25 mouse cellular contexts compared by ENCODE assay signal in the genomic region with DNA sequence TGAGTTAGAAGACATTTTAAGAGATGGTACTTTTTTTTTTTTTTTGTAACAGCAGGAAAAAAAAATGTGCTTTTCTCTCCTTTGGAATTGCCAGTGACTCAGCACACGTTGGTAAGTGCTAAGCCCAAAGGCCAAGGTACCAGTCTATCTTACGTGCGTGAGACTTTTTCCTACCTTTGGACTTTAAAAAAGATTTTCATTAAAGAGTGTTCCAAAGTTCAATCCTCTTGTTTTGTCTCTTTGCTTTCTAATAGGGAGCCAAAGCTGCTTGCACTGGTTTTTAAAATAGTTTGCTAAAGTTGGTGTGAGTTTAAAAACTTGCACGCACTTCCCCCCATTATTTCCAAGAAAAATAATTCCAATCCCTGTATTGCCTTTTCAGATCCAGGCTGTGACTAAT. TPM values are rescaled to one million over a fixed set of nuclear protein-coding genes. Genes with fewer than 3 reads are reported as not detected.
DNase-seq lines count a peak whose midpoint lies in the region; ATAC-seq lines count a peak whose summit lies in the region.
"Had no signal": no experiment of that assay in that cellular context is flagged by ENCODE, and none has a peak within 500 bp of the region (broad histone marks: within the 10 kb centered on the region; RNA-seq: fewer than 3 reads in every experiment).

No protein-coding gene starts in this region.

- no peaks in the 10 kb centered on the region for H3K27me3 ChIP-seq in kidney, embryonic 16.5 days (ENCODE audit: insufficient read depth, low read length)
- H3K27me3 ChIP-seq in intestine, embryonic 15.5 days (replicated peaks) = no peaks in the 10 kb centered on the region
- H3K27me3 ChIP-seq: embryonic facial prominence, embryonic 13.5 days; forebrain, embryonic 13.5 days; heart, embryonic 12.5 days; hindbrain, embryonic 15.5 days had no signal

- no peaks in the 10 kb centered on the region for H3K9me3 ChIP-seq in kidney, embryonic 16.5 days (ENCODE audit: low read length)
- H3K9me3 ChIP-seq in intestine, embryonic 15.5 days = no peaks in the 10 kb centered on the region
- H3K9me3 ChIP-seq: embryonic facial prominence, embryonic 13.5 days; forebrain, embryonic 13.5 days; G1E; heart, embryonic 12.5 days; hindbrain, embryonic 15.5 days had no signal

- H3K4me2 ChIP-seq in kidney, embryonic 16.5 days (replicated peaks; ENCODE audit: low read depth, low read length) = no peak overlapping the region
- no peak overlapping the region for H3K4me2 ChIP-seq in intestine, embryonic 15.5 days (replicated peaks)
- H3K4me2 ChIP-seq: embryonic facial prominence, embryonic 13.5 days; forebrain, embryonic 13.5 days; heart, embryonic 12.5 days; hindbrain, embryonic 15.5 days had no signal

- H3K4me1 ChIP-seq in kidney, embryonic 16.5 days (ENCODE audit: insufficient read depth, low read length) = no peaks in the 10 kb centered on the region
- H3K4me1 ChIP-seq in intestine, embryonic 15.5 days (replicated peaks) = no peaks in the 10 kb centered on the region
- H3K4me1 ChIP-seq: embryonic facial prominence, embryonic 13.5 days; forebrain, embryonic 13.5 days; heart, embryonic 12.5 days; hindbrain, embryonic 15.5 days had no signal

- DNase-seq in adrenal gland, adult 2 months = peak; percentile 15
- no peak for DNase-seq in adrenal gland, postnatal 14 days
- peak; percentile 80 for DNase-seq in kidney, adult 9 months
- DNase-seq in kidney, postnatal 36 days = peak; percentile 25 to 67
- no peak for DNase-seq in cerebellum, adult 9-10 months
- DNase-seq: adrenal gland, postnatal 10 days; B cell, adult 2 months; cerebellum, adult 11-12 months; cerebellum, adult 9-11 months; cerebellum, postnatal 36 days; forebrain, postnatal 0 days; gastrocnemius, adult 2 months; gastrocnemius, postnatal 25 days had no signal

- no peak overlapping the region for H3K27ac ChIP-seq in kidney, embryonic 16.5 days (ENCODE audit: low read length)
- no peak overlapping the region for H3K27ac ChIP-seq in intestine, embryonic 15.5 days
- H3K27ac ChIP-seq: embryonic facial prominence, embryonic 13.5 days; forebrain, embryonic 13.5 days; gastrocnemius, adult 2 months; hindbrain, embryonic 15.5 days had no signal

- no peak for ATAC-seq in kidney, embryonic 16.5 days (ENCODE audit: low FRiP score, low TSS enrichment)
- peak; percentile 76 for ATAC-seq in intestine, embryonic 15.5 days
- ATAC-seq: CD4-positive, CD25-positive, alpha-beta regulatory T cell, adult 4 months; forebrain, embryonic 13.5 days; forebrain, postnatal 0 days had no signal

- no peaks in the 10 kb centered on the region for H3K36me3 ChIP-seq in kidney, embryonic 16.5 days (ENCODE audit: insufficient read depth, low read length)
- H3K36me3 ChIP-seq in intestine, embryonic 15.5 days = no peaks in the 10 kb centered on the region
- H3K36me3 ChIP-seq: embryonic facial prominence, embryonic 13.5 days; G1E; heart, embryonic 12.5 days; hindbrain, embryonic 15.5 days had no signal

- H3K4me3 ChIP-seq in kidney, embryonic 16.5 days (ENCODE audit: low read length) = no peak overlapping the region
- H3K4me3 ChIP-seq in intestine, embryonic 15.5 days (replicated peaks) = no peak overlapping the region
- H3K4me3 ChIP-seq: embryonic facial prominence, embryonic 13.5 days; forebrain, embryonic 13.5 days; gastrocnemius, adult 2 months; heart, embryonic 12.5 days; hindbrain, embryonic 15.5 days had no signal

- 83% methylated on average over 4 of the region's 4 CpGs for WGBS in kidney, embryonic 16.5 days
- WGBS in intestine, embryonic 15.5 days = 72% methylated on average over 4 of the region's 4 CpGs

- no peak overlapping the region for H3K9ac ChIP-seq in kidney, embryonic 16.5 days (replicated peaks; ENCODE audit: low read length)
- no peak overlapping the region for H3K9ac ChIP-seq in intestine, embryonic 15.5 days
- H3K9ac ChIP-seq: embryonic facial prominence, embryonic 13.5 days; forebrain, embryonic 13.5 days; forebrain, postnatal 0 days; heart, embryonic 12.5 days; hindbrain, embryonic 15.5 days had no signal

RNA-seq across cellular contexts. Expression of a gene that starts 7.0 kb away (rescaled TPM):
- not detected for total RNA-seq in adrenal gland, adult 2 months (2021)
- polyA plus RNA-seq in adrenal gland, adult 2 months (2012; rRNA removed) = not detected in 2 replicates
- not detected in 2 replicates for total RNA-seq in adrenal gland, postnatal 14 days (2021)
- polyA plus RNA-seq in kidney, embryonic 16.5 days (2015; fragmentation: Nextera tagmentation; extraction: Ambion mirVana) = 0.06 and 0.16 TPM in 2 replicates
- polyA plus RNA-seq in intestine, embryonic 15.5 days (2015; fragmentation: Nextera tagmentation; extraction: Ambion mirVana) = 0.06 and 0.15 TPM in 2 replicates
- total RNA-seq: adrenal gland, postnatal 10 days; forebrain, postnatal 0 days; gastrocnemius, adult 2 months; granulocyte monocyte progenitor cell, adult 5-6 weeks; heart, adult 8-10 months; heart, postnatal 25 days had no signal
- polyA plus RNA-seq: embryonic facial prominence, embryonic 13.5 days; forebrain, embryonic 13.5 days; G1E; heart, embryonic 12.5 days; hindbrain, embryonic 11.5 days had no signal

RNA-seq across cellular contexts. Expression of a gene that starts 11.9 kb away (rescaled TPM):
- not detected for total RNA-seq in adrenal gland, adult 2 months (2021)
- not detected in 2 replicates for polyA plus RNA-seq in adrenal gland, adult 2 months (2012; rRNA removed)
- total RNA-seq in adrenal gland, postnatal 14 days (2021) = not detected in 2 replicates
- polyA plus RNA-seq in kidney, embryonic 16.5 days (2015; fragmentation: Nextera tagmentation; extraction: Ambion mirVana) = not detected in 2 replicates
- polyA plus RNA-seq in intestine, embryonic 15.5 days (2015; fragmentation: Nextera tagmentation; extraction: Ambion mirVana) = 0.80 and 1.7 TPM in 2 replicates
- total RNA-seq: adrenal gland, postnatal 10 days; forebrain, postnatal 0 days; G1E; gastrocnemius, adult 2 months; gastrocnemius, postnatal 25 days; granulocyte monocyte progenitor cell, adult 5-6 weeks; heart, adult 8-10 months; heart, postnatal 25 days had no signal
- polyA plus RNA-seq: CD4-positive, CD25-positive, alpha-beta regulatory T cell, adult 4 months; embryonic facial prominence, embryonic 13.5 days; forebrain, embryonic 13.5 days; forebrain, postnatal 0 days; G1E; heart, embryonic 12.5 days; hindbrain, embryonic 11.5 days; hindbrain, embryonic 15.5 days had no signal

Comparison
In these comparisons a context has a peak if more than half of its experiments do, and no peak if none do; other contexts are left out.
1. DNase-seq: peak in adrenal gland, adult 2 months (single experiment), kidney, adult 9 months (single experiment) and kidney, postnatal 36 days (2 of 2); none in adrenal gland, postnatal 14 days (single experiment) and cerebellum, adult 9-10 months (single experiment).